Mouse (Mus musculus): Measurements from ENCODE around the gene Smarcc2.

Smarcc2 gene

GRCm38 (mm10) chr10:128458719-128459408 is at the start of gene Smarcc2:
TSS of gene Smarcc2 (plus strand) at chr10:128459248.
- DNase-seq (ENCODE audit: low spot score) = peak; percentile 86

- DNase-seq (ENCODE audit: low spot score) = peak; percentile 99
Measured at GRCm38 (mm10) chr10:128409692-128410559, 49.1 kb upstream of the Smarcc2 start.

- peak; percentile 40 for DNase-seq (ENCODE audit: low spot score)
Measured at GRCm38 (mm10) chr10:128410560-128410845, 48.5 kb upstream of the Smarcc2 start.

- DNase-seq (ENCODE audit: low spot score) = peak; percentile 99
Measured at GRCm38 (mm10) chr10:128411211-128412054, 47.6 kb upstream of the Smarcc2 start, which contains the start of the genes Nabp2 and Rnf41. TSS of gene Nabp2 (minus strand) at chr10:128411492. TSS of gene Rnf41 (plus strand) at chr10:128411657.

- DNase-seq (ENCODE audit: low spot score) = peak; percentile 50
Measured at GRCm38 (mm10) chr10:128412055-128412381, 47.0 kb upstream of the Smarcc2 start.

GRCm38 (mm10) chr10:128412558-128412957 is 46.5 kb upstream of the Smarcc2 start:
- no peak for DNase-seq (ENCODE audit: low spot score)

GRCm38 (mm10) chr10:128413076-128413475 is 46.0 kb upstream of the Smarcc2 start:
- DNase-seq (ENCODE audit: low spot score) = no peak

- no peak for DNase-seq (ENCODE audit: low spot score)
Measured at GRCm38 (mm10) chr10:128414848-128415247, 44.2 kb upstream of the Smarcc2 start.

- no peak for DNase-seq (ENCODE audit: low spot score)
Measured at GRCm38 (mm10) chr10:128422426-128422825, 36.6 kb upstream of the Smarcc2 start.

- DNase-seq (ENCODE audit: low spot score) = peak; percentile 13
Measured at GRCm38 (mm10) chr10:128424604-128425003, 34.4 kb upstream of the Smarcc2 start.

GRCm38 (mm10) chr10:128425260-128425659 is 33.8 kb upstream of the Smarcc2 start:
- DNase-seq (ENCODE audit: low spot score) = no peak

GRCm38 (mm10) chr10:128429052-128429451 is 30.0 kb upstream of the Smarcc2 start:
- no peak for DNase-seq (ENCODE audit: low spot score)

GRCm38 (mm10) chr10:128429454-128429853 is 29.6 kb upstream of the Smarcc2 start:
- no peak for DNase-seq (ENCODE audit: low spot score)

- DNase-seq (ENCODE audit: low spot score) = no peak
Measured at GRCm38 (mm10) chr10:128433417-128433816, 25.6 kb upstream of the Smarcc2 start.

- DNase-seq (ENCODE audit: low spot score) = no peak
Measured at GRCm38 (mm10) chr10:128434681-128435080, 24.4 kb upstream of the Smarcc2 start.

GRCm38 (mm10) chr10:128435186-128435823 is 23.7 kb upstream of the Smarcc2 start:
- no peak for DNase-seq (ENCODE audit: low spot score)

- no peak for DNase-seq (ENCODE audit: low spot score)
Measured at GRCm38 (mm10) chr10:128435873-128436272, 23.2 kb upstream of the Smarcc2 start.

- no peak for DNase-seq (ENCODE audit: low spot score)
Measured at GRCm38 (mm10) chr10:128436376-128436775, 22.7 kb upstream of the Smarcc2 start.

- DNase-seq (ENCODE audit: low spot score) = no peak
Measured at GRCm38 (mm10) chr10:128438675-128439279, 20.3 kb upstream of the Smarcc2 start.

- DNase-seq (ENCODE audit: low spot score) = peak; percentile 49
Measured at GRCm38 (mm10) chr10:128440407-128440806, 18.6 kb upstream of the Smarcc2 start.

GRCm38 (mm10) chr10:128441324-128442119 is 17.5 kb upstream of the Smarcc2 start:
- no peak for DNase-seq (ENCODE audit: low spot score)
